Mouse (Mus musculus): ENCODE results near the gene Gm10354. TPM values are rescaled to one million over a fixed set of nuclear protein-coding genes. Genes with fewer than 3 reads are reported as not detected.
A peak's percentile ranks its signal among the peaks of the same experiment; 100 is the strongest.
"Not testable (repeated sequence)": the region's sequence is repeated elsewhere in the genome, so short reads cannot be mapped to it uniquely, and the experiment has no call there.

The Gm10354 gene
- polyA plus RNA-seq, 1 experiment: not detected

DNA sequence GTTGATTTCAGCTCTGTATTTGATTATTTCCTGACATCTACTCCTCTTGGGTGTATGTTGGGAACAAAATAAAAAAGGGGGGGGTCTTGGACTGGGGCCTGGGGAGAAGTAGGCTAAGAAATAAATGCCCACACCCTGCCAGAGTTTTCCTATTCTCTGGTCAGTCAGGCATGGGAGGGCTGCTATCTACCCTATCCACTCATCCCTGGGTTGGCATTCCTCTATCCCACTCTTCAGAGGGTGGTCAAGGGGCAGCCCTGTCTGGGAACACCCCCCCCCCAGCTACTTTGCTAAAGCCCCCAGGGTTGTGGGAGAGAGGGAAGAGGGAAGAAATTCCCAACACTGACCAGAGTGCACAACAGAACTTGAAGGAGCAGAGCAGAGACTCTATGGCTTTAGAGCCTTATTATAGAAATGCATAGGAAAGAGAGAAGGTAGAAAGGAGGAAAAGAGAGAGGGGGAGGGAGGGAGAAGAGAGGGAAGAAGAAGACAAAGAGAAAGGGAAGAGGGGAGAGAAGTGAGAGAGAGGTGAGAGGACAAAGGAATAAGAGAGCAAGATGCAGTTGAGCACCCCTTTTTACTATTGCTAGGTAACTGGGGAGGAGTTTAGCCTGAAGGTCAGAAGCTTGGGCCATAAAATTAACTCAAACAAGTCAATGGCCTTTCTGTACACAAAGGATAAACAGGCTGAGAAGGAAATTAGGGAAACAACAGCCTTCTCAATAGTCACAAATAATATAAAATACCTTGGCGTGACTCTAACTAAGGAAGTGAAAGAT is 22.6 kb downstream of the Gm10354 start:
- DNase-seq (ENCODE audit: extremely low spot score in 1 of 2, low spot score in 1 of 2): not testable (repeated sequence)

DNA sequence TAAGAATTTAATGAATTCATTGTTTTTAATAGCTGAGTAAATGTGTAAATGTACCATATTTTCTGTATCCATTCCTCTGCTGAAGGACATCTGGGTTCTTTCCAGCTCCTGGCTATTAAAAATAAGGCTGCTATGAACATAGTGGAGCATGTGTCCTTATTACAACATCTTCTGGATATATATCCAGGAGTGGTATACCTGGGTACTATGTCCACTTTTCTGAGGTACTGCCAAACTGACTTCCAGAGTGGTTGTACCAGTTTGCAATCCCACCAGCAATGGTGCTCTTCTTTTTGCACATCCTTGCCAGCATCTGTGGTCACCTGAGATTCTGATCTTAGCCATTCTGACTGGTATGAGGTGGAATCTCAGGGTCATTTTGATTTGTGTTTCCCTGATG is 25.1 kb downstream of the Gm10354 start:
- not testable (repeated sequence) for DNase-seq (ENCODE audit: extremely low spot score in 1 of 2, low spot score in 1 of 2)

DNA sequence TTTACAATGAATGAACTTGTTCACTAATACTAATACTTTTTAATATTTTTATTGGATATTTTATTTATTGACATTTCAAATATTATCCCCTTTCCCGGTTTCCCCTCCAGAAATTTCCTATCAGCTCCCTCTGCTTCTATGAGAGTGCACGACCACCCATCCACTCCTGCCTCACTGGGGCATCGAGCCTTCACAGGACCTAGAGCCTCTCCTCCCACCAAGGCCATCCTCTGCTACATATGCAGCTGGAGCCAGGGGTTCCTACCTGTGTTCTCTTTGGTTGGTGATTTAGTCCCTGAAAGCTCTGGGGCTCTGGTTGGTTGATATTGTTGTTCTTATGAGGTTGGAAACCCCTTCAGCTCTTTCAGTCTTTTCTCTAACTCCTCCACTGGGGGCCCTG is 26.0 kb downstream of the Gm10354 start:
- not testable (repeated sequence) for DNase-seq (ENCODE audit: extremely low spot score in 1 of 2, low spot score in 1 of 2)

DNA sequence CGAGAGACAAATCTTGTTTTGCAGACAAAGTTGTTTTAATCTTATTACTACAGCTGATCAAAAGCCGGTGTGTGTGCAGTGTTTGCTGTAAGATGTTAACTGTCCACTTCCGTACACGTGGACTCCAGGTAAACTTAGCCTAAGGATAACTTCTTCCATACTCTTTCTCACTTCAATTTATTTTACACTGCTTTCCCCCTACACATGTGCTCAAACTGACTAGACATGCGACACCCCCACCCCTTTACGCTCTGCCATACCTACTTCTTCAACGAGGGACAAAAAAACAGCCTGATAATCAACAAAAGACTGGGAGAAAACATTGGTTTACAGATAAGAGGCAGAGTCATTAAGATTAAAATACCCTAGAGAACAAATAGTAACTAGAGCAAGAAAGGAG is 26.9 kb downstream of the Gm10354 start:
- DNase-seq (ENCODE audit: extremely low spot score in 1 of 2, low spot score in 1 of 2): not testable (repeated sequence)

DNA sequence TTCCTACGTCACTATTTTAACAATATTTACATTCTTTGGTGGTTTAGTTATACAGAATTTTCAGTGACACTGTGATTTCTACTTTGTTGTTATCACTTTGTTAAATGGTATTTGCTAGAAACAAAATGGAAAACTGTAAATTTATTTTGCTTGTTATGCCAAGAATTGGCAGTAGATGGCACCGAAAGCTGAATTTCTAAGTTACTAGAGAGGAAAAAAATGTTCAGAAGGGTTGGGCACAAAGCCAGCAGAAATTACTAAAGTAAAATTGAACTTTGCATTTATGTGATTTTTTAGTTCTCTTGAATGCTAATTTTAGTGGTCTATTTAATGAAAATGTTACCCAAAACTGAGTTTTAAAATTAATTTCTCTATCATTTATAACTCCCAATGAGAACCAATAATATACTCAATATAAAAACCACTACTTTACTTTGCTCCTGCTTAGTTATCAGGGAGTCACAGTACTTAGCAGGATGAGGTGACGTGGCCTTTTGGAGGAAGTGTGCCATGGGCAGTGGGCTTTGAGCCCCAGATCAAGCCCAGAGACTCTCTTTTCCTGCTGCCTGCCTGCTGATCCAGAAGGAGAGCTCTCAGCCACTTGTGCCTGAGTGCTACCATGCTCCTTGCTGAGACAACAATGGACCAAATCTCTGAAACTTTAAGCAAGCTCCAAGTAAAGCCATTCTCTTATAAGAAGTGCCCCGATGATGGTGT is 31.1 kb downstream of the Gm10354 start:
- DNase-seq (ENCODE audit: extremely low spot score in 1 of 2, low spot score in 1 of 2): peak in 1 of 2 experiments; percentile 63

DNA sequence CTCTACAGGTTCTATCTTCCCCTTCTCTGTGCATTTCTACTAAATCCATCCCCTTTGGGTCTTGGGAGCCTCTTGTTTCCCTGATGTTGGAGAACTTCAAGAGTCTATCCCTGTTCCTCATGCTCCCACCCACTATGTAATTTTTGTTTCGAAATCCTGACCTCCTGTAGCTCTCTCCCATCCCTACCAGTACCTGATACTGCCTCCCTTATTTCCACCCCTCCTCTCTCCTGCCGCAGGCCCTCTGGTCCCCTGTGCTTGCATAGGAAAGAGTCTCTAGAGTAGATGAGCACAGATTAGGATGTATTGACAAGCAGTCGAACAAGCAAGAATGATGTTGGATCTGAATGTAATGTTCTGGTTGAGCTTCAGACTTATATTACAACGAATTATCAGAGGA is 33.2 kb downstream of the Gm10354 start:
- DNase-seq (ENCODE audit: extremely low spot score in 1 of 2, low spot score in 1 of 2): not testable (repeated sequence)

DNA sequence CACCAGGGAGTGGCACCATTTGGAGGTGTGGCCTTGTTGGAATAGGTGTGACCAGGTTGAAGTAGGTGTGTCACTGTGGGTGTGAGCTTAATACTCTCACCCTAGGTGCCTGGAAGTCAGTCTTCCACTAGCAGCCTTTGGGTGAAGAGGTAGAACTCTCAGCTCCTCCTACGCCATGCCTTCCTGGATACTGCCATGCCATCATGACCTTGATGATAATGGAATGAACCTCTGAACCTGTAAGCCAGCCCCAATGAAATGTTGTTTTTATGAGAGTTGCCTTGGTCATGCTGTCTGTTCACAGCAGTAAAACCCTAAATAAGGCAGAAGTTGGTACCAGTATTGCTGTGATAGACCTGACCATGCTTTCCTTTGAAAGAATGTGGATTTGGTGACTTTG is 37.7 kb downstream of the Gm10354 start:
- DNase-seq (ENCODE audit: extremely low spot score in 1 of 2, low spot score in 1 of 2): not testable (repeated sequence)

DNA sequence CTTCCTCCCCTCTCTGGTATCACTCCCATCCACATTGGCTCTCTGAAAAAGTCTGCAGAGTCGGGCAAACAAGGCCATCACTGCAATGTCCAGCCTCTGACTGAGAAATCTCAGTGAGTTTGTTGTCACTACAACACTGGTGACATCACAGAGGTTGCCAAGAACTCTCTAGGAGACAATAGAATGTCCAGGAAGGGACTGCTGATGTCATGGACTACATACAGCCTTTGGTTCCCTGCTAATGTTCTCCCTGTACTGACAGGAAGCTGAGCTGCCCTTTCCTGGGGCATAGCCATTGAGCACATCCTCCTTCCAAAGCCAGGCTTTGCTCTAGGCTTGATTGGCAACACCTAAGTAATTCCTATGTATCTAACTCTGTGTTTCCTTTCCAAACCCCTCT is 40.4 kb downstream of the Gm10354 start, which contains the start of gene Speer4e:
Speer4e (minus strand) TSS at position 101 of the 400 bp plus-strand sequence.
- DNase-seq (ENCODE audit: extremely low spot score in 1 of 2, low spot score in 1 of 2): not testable (repeated sequence)

DNA sequence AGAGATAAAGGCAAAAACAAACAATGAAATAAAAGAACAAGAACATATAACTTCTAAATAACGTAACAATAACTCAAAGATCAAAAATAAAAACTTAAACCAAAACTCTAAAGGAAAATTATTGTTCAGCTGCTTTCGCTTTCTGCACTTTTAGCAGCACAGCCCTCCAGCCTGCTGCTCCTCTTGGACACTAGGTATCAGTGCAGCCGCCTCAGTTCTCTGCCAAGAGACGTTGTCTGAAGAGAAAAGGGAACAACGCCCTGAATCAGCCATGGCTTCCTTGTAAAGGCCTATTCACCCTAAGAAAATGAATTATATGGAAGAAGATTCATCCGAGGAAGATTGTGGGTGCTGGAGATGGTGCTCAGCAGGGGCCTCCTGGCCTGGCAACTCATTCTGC is 45.0 kb downstream of the Gm10354 start:
- not testable (repeated sequence) for DNase-seq (ENCODE audit: extremely low spot score in 1 of 2, low spot score in 1 of 2)

DNA sequence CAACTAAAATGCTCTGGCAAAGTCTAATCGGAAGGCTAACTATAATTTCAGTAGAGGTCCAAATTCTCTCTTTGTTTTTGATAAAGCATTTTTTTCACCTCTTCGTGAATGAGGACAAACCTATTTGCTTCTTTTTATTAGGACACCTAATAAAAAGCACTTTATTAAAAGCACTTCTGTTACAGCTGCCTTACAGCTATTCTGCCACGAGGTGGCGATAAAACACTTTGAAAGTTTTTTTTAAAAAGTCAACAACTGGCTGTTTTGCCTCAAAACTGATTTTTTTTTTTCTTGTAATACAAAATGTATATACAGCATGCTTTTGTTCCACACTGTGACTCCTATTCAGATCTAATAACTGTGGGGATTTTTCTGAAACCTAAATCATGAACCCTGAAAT is 51.7 kb downstream of the Gm10354 start:
- peak in 1 of 2 experiments; percentile 8 for DNase-seq (ENCODE audit: extremely low spot score in 1 of 2, low spot score in 1 of 2)

Other genes starting within 250 kb of the Gm10354 start
- not detected in 2 replicates for gene Gm9758, start 64.0 kb downstream of the Gm10354 start, polyA plus RNA-seq (2012; rRNA removed)
- not detected in 2 replicates for gene Speer4e, start 40.5 kb downstream of the Gm10354 start, polyA plus RNA-seq (2012; rRNA removed)
- gene Gm17019, start 54.1 kb upstream of the Gm10354 start, polyA plus RNA-seq (2012; rRNA removed): not detected in 2 replicates